Comparison of ENCODE assay signal across 9 mouse cellular contexts in the genomic region with DNA sequence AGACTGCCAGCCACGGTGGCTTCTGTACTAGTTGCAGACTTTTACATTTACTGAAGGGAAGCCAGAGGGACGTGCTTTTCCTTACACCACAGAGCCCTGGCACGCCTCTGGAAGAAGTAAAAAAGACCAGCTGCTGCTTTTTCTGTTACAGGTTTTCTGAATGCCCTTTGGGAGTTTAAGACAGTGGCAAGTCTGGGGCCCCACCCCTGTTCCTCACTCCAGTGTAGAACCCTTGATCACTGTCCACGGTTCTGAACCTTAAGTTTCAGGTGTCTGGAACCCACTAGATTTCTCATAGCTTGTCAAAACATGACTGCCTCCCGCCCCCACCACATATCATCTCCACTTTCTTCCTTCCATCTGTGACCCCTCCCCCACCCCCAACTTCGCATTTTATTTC. TPM values are rescaled to one million over a fixed set of nuclear protein-coding genes. Genes with fewer than 3 reads are reported as not detected.
A peak's percentile ranks its signal among the peaks of the same experiment; 100 is the strongest.
DNase-seq lines count a peak whose midpoint lies in the region; ATAC-seq lines count a peak whose summit lies in the region.
"Had no signal": no experiment of that assay in that cellular context is flagged by ENCODE, and none has a peak within 500 bp of the region (broad histone marks: within the 10 kb centered on the region; RNA-seq: fewer than 3 reads in every experiment).

No protein-coding gene starts in this region.

- H3K27ac ChIP-seq in midbrain, embryonic 10.5 days (replicated peaks), result no peak overlapping the region
- no peak overlapping the region for H3K27ac ChIP-seq in midbrain, embryonic 11.5 days (ENCODE audit: low read depth, low read length)
- H3K27ac ChIP-seq in hindbrain, embryonic 14.5 days, result no peak overlapping the region
- no peak overlapping the region for H3K27ac ChIP-seq in stomach, embryonic 15.5 days

- no peaks in the 10 kb centered on the region for H3K9me3 ChIP-seq in midbrain, embryonic 10.5 days (replicated peaks)
- no peaks in the 10 kb centered on the region for H3K9me3 ChIP-seq in midbrain, embryonic 11.5 days (ENCODE audit: control insufficient read depth, low read length)
- H3K9me3 ChIP-seq in hindbrain, embryonic 14.5 days (ENCODE audit: control insufficient read depth, low read length), result no peaks in the 10 kb centered on the region
- no peaks in the 10 kb centered on the region for H3K9me3 ChIP-seq in stomach, embryonic 15.5 days

- no peaks in the 10 kb centered on the region for H3K36me3 ChIP-seq in midbrain, embryonic 10.5 days
- H3K36me3 ChIP-seq in midbrain, embryonic 11.5 days (ENCODE audit: control insufficient read depth, insufficient read depth, low read length), result no peaks in the 10 kb centered on the region
- no peaks in the 10 kb centered on the region for H3K36me3 ChIP-seq in hindbrain, embryonic 14.5 days (replicated peaks; ENCODE audit: control insufficient read depth, insufficient read depth)
- no peaks in the 10 kb centered on the region for H3K36me3 ChIP-seq in stomach, embryonic 15.5 days

- H3K4me1 ChIP-seq in midbrain, embryonic 10.5 days, result peaks cover 21% of the 10 kb centered on the region
- peaks cover 6% of the 10 kb centered on the region; the same call in 1 of the 2 replicates for H3K4me1 ChIP-seq in midbrain, embryonic 11.5 days (ENCODE audit: control insufficient read depth, insufficient read depth, low read length)
- peaks cover 5% of the 10 kb centered on the region; the same call in 1 of the 2 replicates for H3K4me1 ChIP-seq in hindbrain, embryonic 14.5 days (replicated peaks; ENCODE audit: control insufficient read depth, insufficient read depth, low read length)
- peaks cover 11% of the 10 kb centered on the region for H3K4me1 ChIP-seq in stomach, embryonic 15.5 days

- no peak overlapping the region for H3K4me2 ChIP-seq in midbrain, embryonic 11.5 days
- peak overlapping the region; percentile 78 for H3K4me2 ChIP-seq in hindbrain, embryonic 14.5 days (replicated peaks)
- peak overlapping the region; percentile 94; the same call in 1 of the 2 replicates for H3K4me2 ChIP-seq in stomach, embryonic 15.5 days

- WGBS in midbrain, embryonic 10.5 days, result 26% methylated on average over 6 of the region's 6 CpGs
- WGBS in midbrain, embryonic 11.5 days, result 16% methylated on average over 6 of the region's 6 CpGs
- WGBS in hindbrain, embryonic 14.5 days, result 24% methylated on average over 6 of the region's 6 CpGs
- 10% methylated on average over 6 of the region's 6 CpGs for WGBS in stomach, embryonic 15.5 days

- DNase-seq in cerebellum, postnatal 14 days, result peak; percentile 4 to 14
- no peak for DNase-seq in cerebellum, adult 9-11 months
- peak; percentile 11 for DNase-seq in midbrain, embryonic 10.5 days (ENCODE audit: low spot score)
- DNase-seq in midbrain, embryonic 11.5 days (ENCODE audit: low spot score, missing footprints), result no peak
- no peak for DNase-seq in hindbrain, embryonic 14.5 days (ENCODE audit: low spot score)
- DNase-seq in gastrocnemius, postnatal 14 days, result no peak
- no peak for DNase-seq in heart, postnatal 14 days

- peak overlapping the region; percentile 75; the same call in 1 of the 2 replicates for H3K4me3 ChIP-seq in midbrain, embryonic 10.5 days
- H3K4me3 ChIP-seq in midbrain, embryonic 11.5 days (ENCODE audit: low read depth, low read length), result no peak overlapping the region; the same call in 1 of the 2 replicates
- H3K4me3 ChIP-seq in hindbrain, embryonic 14.5 days (replicated peaks; ENCODE audit: low read length), result peak overlapping the region; percentile 65
- peak overlapping the region; percentile 50; the same call in 1 of the 2 replicates for H3K4me3 ChIP-seq in stomach, embryonic 15.5 days (replicated peaks)

- H3K9ac ChIP-seq in midbrain, embryonic 11.5 days (ENCODE audit: low read length), result no peak overlapping the region
- peak overlapping the region; percentile 65 for H3K9ac ChIP-seq in hindbrain, embryonic 14.5 days
- H3K9ac ChIP-seq in stomach, embryonic 15.5 days, result no peak overlapping the region

- H3K27me3 ChIP-seq in midbrain, embryonic 10.5 days (ENCODE audit: low read depth, poor library complexity, severe bottlenecking), result peaks cover 51% of the 10 kb centered on the region
- H3K27me3 ChIP-seq in midbrain, embryonic 11.5 days (ENCODE audit: control insufficient read depth, insufficient read depth, low read length), result peaks cover 25% of the 10 kb centered on the region
- H3K27me3 ChIP-seq in hindbrain, embryonic 14.5 days (ENCODE audit: control insufficient read depth, insufficient read depth, low read length), result peaks cover 33% of the 10 kb centered on the region
- peaks cover 22% of the 10 kb centered on the region for H3K27me3 ChIP-seq in stomach, embryonic 15.5 days (replicated peaks)

- no peak for ATAC-seq in midbrain, embryonic 11.5 days (ENCODE audit: low FRiP score)
- no peak for ATAC-seq in hindbrain, embryonic 14.5 days (ENCODE audit: low FRiP score)
- ATAC-seq in stomach, embryonic 15.5 days (ENCODE audit: insufficient read depth, low FRiP score, low read depth), result no peak

- intact Hi-C loops in gastrocnemius, postnatal 14 days (cut with DNase I; ENCODE audit: low total_unique reads), result no loop called here
- intact Hi-C loops in heart, postnatal 14 days (cut with DNase I), result loop anchor here (2.0 kb wide), 1 partner anchor 115 kb away; no protein-coding TSS in a partner anchor

RNA-seq across cellular contexts. Expression of gene Grin3a, which starts 1.8 kb away (rescaled TPM):
- 0.21 and 0.31 TPM in 2 replicates for polyA plus RNA-seq in midbrain, embryonic 10.5 days (2016; fragmentation: Nextera tagmentation; extraction: Ambion mirVana)
- 1.0 and 1.8 TPM in 2 replicates for polyA plus RNA-seq in midbrain, embryonic 11.5 days (2014; fragmentation: Nextera tagmentation; extraction: Ambion mirVana)
- 33.7 and 42.7 TPM in 2 replicates for polyA plus RNA-seq in hindbrain, embryonic 14.5 days (2014; fragmentation: Nextera tagmentation; extraction: Ambion mirVana)
- polyA plus RNA-seq in stomach, embryonic 15.5 days (2015; fragmentation: Nextera tagmentation; extraction: Ambion mirVana), result 1.3 and 2.1 TPM in 2 replicates
- total RNA-seq in gastrocnemius, postnatal 14 days (2021), result under 1 TPM; 0.62 to 0.64 TPM
- total RNA-seq in heart, postnatal 14 days (2021), result under 1 TPM; 0.15 to 0.33 TPM
- total RNA-seq: liver, adult 2 months had no signal
- polyA plus RNA-seq: liver, adult 2 months had no signal

Comparison
In these comparisons a context has a peak if more than half of its experiments do, and no peak if none do; other contexts are left out.
1. DNase-seq: peak in cerebellum, postnatal 14 days (2 of 2) and midbrain, embryonic 10.5 days (single experiment); none in cerebellum, adult 9-11 months (single experiment), midbrain, embryonic 11.5 days (single experiment), hindbrain, embryonic 14.5 days (single experiment), gastrocnemius, postnatal 14 days (single experiment) and heart, postnatal 14 days (0 of 2).
2. RNA of gene Grin3a, which starts 1.8 kb away (polyA plus RNA-seq): 33.7 to 42.7 TPM in hindbrain, embryonic 14.5 days; 1.3 to 2.1 TPM in stomach, embryonic 15.5 days, 1.0 to 1.8 TPM in midbrain, embryonic 11.5 days and 0.21 to 0.31 TPM in midbrain, embryonic 10.5 days; every median in the first group is over 10 times any median in the second.